Mouse (Mus musculus) fat pad, adult 2 months (tissue): ENCODE measurements at regions not wholly inside any gene's neighbourhood (a gene's known extent, or its start where the extent isn't known, plus 50 kb on each side); places are given as distances from the start of the nearest gene placed in this dataset.

Experiments used
- DNase-seq: peaks from one replicate; pipeline ENCODE4 v3.0.0-alpha.2; 2011; ENCODE audit warnings: low read depth, low spot score; ENCODE audit errors: extremely low read depth

DNA sequence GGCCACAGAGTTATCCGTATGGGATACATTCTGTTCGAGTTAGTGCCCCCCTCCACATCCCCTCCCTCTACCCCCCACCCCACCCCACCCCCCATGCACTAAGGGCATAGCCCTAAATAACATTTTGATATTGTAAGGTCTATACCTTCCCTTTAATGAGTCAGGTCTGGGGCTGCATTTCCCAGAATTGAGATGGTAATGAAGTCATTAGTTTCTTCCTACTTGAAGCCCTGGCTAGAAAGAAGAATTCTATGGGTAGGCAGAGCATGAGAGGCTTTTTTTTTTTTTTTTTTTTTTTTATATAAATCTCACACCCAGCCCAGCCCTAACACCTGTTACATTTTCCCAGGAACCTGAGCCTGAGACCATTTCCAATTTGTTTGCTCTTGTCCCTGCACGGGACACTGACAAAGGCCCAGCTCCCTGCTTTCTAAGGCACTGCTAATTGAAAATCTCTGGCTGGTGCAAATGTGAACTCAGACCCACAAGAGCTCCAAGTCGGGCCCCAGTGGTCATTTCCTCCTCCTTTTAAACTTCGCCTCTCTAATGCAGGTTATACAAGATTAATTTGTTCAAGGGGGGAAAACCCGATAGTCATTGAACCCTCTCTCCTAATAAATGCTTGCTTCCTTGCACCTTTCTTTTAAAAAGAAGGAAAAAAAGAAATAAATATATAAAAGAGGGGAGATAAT lies 106.5 kb upstream of the Id4 start:
- DNase-seq: no peak

DNA sequence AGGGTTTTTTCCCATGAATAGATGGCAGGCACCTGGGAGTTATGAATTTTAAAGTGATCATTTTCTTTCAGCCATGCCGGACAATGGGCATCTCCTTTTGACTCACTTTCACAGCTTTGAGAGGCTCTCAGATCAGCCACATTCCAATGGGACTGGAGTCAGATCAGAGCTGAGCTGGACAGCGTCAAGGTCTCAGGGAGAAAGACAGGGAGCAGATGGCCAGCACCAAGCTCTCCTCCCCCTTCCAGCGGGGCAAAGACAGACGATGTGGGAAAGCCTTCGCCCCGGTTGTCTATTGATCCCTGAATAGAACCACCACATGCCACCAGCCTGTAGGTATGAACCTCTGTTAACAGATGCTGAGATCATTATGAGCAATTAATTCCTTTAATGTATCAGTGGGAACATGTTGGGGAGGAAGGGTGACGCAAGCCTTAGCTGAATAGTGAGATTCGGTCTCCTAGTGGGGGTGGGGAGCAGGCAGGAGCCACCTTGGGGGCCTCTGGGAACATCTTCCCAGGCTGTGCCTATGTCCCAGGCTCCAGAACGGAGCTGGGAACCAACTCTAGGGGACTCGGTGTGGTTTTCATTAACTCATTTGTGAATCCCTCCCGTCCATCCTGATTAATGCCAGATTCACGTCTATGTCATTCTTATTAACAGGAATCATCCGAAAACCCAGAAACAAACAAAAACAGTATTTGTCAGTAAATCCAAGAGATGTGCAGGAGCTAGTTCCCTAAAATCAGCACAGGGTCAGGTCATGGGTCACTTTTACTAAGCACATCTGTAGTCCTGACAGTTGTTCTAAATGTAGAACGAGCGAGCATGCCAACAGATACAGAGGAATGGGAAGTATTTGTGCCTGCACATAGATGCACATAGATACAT lies 101.8 kb upstream of the Id4 start:
- DNase-seq: no peak

DNA sequence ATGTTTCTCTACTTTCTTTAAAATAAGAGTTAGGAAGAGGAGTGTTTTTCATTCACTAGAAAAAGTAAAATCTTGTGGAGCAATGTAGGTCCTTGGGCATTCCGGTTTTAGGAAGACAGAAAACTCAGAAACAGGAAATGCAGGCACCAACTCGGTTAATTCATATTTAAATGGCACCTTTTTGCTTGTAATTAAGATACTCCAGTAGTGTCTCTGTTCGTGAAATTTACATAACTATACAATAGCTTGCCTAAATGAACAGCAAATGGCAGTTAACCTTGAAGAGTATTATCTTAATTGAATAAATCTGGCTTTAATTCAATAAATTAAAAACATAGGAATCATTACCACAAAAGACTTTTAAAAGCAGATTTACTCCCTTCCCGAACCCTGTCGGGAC lies 100.9 kb upstream of the Id4 start:
- DNase-seq: no peak

DNA sequence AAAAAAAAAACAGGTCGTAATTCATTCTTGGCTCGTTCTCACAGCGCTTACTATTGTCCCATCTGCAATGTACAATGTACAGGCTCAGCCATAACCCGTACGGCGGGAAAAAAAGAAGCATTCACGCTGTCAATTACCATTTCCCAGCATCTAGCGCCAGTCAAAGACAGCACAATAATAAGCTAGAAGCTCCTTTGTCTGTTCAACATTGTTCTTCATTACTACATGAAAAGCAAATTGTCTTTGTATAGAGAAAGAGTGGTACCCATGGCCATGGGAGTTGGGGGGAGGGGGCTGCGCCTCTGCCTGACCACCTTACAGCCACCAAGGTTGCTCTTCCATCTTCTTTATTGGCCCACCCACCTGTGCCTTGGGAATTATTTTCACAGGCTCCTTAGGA lies 99.7 kb upstream of the Id4 start:
- DNase-seq: no peak

DNA sequence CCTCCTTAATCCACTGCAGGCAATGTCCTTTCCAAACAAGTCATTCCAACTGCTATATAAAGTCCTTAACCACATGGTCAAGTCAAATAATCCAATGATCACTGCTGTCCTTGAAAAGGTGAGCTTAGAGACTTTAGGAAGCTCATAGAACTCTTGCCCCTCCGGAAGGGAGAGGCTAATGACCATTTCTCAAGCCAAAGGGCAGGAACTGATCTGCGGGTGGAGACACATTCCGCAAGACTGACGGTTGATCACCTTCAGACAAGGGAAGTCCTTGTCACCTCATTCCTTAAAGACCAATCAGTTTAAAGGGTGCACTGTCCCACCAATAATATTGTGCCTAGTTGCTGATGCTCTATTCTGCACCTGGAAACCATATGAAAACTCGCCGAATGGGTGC lies 96.4 kb upstream of the Id4 start:
- DNase-seq: no peak

DNA sequence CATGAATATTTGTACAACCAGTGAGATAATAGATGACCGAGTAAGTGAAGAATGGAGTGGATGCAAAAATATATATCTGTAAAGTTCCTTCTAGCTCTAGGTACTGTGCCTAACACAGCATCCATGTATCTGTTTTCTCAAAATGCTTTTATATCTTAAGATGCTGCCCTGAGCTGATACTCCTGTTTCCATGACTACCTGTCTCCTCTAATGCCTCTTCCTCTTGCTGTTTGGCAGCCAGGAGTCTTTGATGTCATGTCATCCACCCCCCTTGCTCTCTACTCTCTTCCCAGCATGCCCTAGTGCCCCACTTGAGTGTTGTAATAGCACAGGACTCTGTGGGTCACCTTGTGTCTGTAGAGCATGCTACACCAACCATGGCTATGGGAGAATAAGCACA lies 95.2 kb upstream of the Id4 start:
- DNase-seq: no peak

DNA sequence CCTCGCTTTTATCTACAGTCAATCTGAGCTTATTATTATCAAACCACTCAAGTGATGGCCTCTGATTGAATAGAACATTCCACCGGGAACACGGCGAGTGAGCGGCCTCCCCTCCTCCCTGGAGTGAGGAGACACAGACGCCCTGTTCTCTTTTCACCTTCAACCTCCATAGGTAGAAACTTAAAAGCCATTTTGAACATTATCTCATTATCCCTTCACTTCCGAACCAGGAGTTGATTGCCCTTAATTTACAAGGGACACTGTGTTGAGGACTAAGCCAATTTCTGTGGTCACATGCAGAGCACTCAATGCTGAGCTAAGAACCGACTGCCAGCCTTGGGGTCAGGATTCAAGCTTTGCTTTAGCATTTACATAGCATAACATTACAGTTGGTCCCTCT lies 93.1 kb upstream of the Id4 start:
- DNase-seq: no peak

DNA sequence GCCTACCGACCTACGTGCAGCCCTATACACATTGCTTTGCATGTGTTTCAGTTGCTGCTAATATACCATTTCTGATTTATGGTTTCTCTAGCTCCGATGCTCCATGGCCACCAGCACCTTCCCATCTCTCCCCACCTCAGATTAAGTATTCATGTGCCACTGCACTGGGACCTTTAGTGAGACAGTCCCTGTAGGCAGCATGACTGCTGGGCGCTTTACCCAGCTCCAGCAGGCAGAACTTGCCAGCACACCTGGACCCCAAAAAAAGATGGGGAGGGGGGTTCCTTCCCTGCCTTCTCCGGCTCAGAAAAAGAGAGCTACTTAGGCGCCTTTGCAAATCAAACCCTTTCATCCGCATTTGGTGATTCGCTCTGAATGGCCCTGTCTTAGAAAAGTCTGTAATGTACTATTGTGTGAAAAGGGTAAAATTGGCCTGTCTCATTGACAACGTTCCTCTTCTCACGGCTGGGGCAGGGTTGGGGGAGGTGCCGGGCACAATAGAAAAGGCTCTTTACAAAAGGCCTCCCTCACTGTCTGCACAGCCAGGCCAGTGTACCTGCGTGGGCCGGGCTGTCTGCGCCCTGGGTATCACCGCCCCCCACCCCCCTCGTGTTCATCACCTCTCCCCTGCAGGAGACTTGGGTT lies 89.6 kb upstream of the Id4 start:
- no peak for DNase-seq

DNA sequence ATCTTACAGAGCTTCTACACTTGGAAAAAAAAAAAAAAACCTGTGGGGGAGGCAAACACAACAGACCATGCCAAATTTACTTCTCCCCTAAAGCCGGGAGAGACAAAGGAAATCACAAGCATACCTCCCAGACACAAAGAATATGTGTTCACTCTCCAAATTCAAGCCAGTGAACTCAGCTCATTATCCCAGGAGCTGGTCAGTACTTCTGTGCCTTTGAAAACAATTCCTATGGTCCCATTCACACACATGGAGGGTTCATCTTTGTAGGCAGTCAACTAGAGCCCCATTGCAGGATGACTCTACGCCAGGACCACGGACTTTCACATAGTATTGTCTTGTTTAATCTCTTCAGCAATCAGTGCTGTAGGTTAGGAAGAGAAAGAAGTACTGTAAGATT lies 89.0 kb upstream of the Id4 start:
- DNase-seq: no peak

DNA sequence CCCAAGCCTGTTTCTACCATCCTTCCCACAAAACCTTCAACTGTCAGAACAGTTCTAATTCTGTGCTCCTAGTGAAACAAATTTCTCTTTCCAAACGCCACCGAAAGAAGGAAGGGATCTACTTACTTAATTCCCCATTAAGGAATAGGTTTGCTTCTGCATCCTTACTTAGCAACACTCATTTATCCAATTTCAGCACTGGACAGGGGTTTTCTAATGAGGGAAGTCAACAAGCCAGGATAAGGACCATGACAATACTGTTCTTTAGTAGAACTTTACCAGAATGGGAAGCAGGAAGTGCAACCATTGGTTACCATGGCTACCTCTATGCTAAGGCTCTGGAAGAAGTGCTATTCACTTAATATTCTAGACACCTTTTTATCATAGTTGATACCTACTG lies 68.6 kb upstream of the Id4 start:
- DNase-seq: no peak

DNA sequence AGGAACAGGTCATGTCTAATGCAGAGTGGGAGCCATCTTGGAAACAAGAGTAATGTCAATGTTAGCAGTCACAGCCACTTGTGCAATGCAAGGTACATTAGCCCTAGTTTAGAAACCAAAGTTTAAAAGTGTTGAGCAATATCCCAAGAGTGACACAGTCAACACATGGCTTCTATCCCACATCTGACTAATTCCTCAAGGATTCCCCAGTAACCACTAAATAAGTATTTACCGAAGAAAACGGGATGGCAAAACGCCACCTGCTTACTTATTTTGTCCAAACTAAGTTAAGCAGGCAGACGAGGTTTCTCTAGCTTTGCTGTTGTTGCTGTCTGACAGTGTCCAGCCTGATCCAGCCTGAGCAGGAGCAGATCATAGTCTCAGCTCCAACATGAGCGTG lies 67.1 kb upstream of the Id4 start:
- no peak for DNase-seq

DNA sequence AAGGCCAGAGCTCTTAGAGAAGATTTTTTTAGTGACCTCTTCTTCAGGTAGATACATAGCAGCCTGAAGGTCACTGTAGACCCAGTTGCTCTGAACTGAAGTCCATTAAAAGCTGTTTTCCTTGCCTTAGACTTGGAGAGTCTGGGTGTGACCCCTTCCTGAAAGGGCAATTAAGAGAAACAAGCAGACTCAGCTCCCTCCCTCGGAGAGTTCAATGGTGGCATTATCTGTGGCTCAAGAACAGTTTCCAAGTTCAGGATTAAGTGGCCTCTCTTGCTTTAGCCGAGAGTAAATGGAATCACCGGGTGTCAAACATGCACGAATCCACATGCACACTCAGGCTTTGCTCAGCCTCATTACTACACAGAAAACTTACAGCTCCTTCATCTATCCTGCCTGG lies 53.2 kb upstream of the Id4 start:
- DNase-seq: no peak
